Mouse (Mus musculus) stomach, embryonic 16.5 days (tissue): ENCODE data around the gene Stambp. TPM values are rescaled to one million over a fixed set of nuclear protein-coding genes. Genes with fewer than 3 reads are reported as not detected.

Experiments used
- ATAC-seq: fragments of 200-750 bp; cut with Nextera tagmentation; 2 replicates; pipeline ENCODE4 v1.8.0; 2017; ENCODE audit warnings: moderate number of reproducible peaks, moderate TSS enrichment; ENCODE audit not compliant: insufficient read depth, low FRiP score
- H3K27ac ChIP-seq: fragments of 300-500 bp; sonication (generic); 2 replicates; pipeline ENCODE4 v1.5.1; 2014; ENCODE audit warnings: low read length
- H3K27me3 ChIP-seq: fragments of 300-500 bp; sonication (generic); 2 replicates; pipeline ENCODE4 v1.6.1; 2014; ENCODE audit warnings: low read length, control low read depth, mixed read lengths; ENCODE audit not compliant: control insufficient read depth, insufficient read depth
- H3K36me3 ChIP-seq: fragments of 300-500 bp; sonication (generic); 2 replicates; pipeline ENCODE4 v1.6.1; 2014; ENCODE audit warnings: low read length; ENCODE audit not compliant: control insufficient read depth, insufficient read depth
- H3K4me1 ChIP-seq: fragments of 300-500 bp; sonication (generic); 2 replicates; pipeline ENCODE4 v1.6.1; 2014; ENCODE audit warnings: low read length, control low read depth, mixed read lengths; ENCODE audit not compliant: control insufficient read depth, insufficient read depth
- H3K4me2 ChIP-seq: fragments of 300-500 bp; sonication (generic); 2 replicates; pipeline ENCODE4 v1.6.1; 2014; ENCODE audit warnings: low read depth, low read length, mixed read lengths
- H3K4me3 ChIP-seq: fragments of 300-500 bp; sonication (generic); replicated peaks from 2 replicates; pipeline ENCODE4 v1.5.1; 2014; ENCODE audit warnings: mild to moderate bottlenecking, low read length
- H3K9ac ChIP-seq: fragments of 300-500 bp; sonication (generic); 2 replicates; pipeline ENCODE4 v1.6.1; 2014; ENCODE audit warnings: low read length
- H3K9me3 ChIP-seq: fragments of 300-500 bp; sonication (generic); replicated peaks from 2 replicates; pipeline ENCODE4 v1.6.1; 2016; ENCODE audit warnings: low read length, control low read depth; ENCODE audit not compliant: control insufficient read depth
- whole genome bisulfite sequencing: fragments of 180-500 bp; shearing (Covaris S2); extraction: QIAGEN DNeasy Blood & Tissue Kit; methylation state at CpG from one replicate; pipeline ENCODE4 v1.1.7; 2014; 5-methylcytosine and 5-hydroxymethylcytosine counted together
- polyA plus RNA-seq: library from polyadenylated mRNA; unstranded; fragments of >200 nt; fragmentation: Nextera tagmentation; extraction: Ambion mirVana; gene quantifications from 2 replicates; pipeline ENCODE4 v1.2.1, GENCODE M21; 2015

Stambp gene
- polyA plus RNA-seq, 1 experiment from 2014 or later: 28.0 TPM

- no peak overlapping the region for H3K9ac ChIP-seq
- ATAC-seq: no peak
- peaks cover 6% of the 10 kb centered on the region; the same call in 1 of the 2 replicates for H3K4me1 ChIP-seq
- no peak overlapping the region for H3K27ac ChIP-seq
- no peaks in the 10 kb centered on the region for H3K27me3 ChIP-seq
- no peak overlapping the region for H3K4me3 ChIP-seq
- H3K36me3 ChIP-seq: no peaks in the 10 kb centered on the region
- H3K9me3 ChIP-seq: no peaks in the 10 kb centered on the region
- WGBS: 56% methylated on average over 3 of the region's 3 CpGs
- no peak overlapping the region for H3K4me2 ChIP-seq
These were observed 72.1 kb downstream of the Stambp start for GRCm38 (mm10) chr6:83500462-83500861.

GRCm38 (mm10) chr6:83499078-83499477 lies 73.5 kb downstream of the Stambp start:
- no peak overlapping the region for H3K4me3 ChIP-seq
- 92% methylated on average over 10 of the region's 10 CpGs for WGBS
- H3K36me3 ChIP-seq: no peaks in the 10 kb centered on the region

GRCm38 (mm10) chr6:83496753-83497710 lies 75.5 kb downstream of the Stambp start:
- ATAC-seq: no peak
- H3K36me3 ChIP-seq: no peaks in the 10 kb centered on the region
- no peaks in the 10 kb centered on the region for H3K9me3 ChIP-seq
- H3K4me2 ChIP-seq: no peak overlapping the region
- H3K9ac ChIP-seq: no peak overlapping the region
- no peaks in the 10 kb centered on the region for H3K27me3 ChIP-seq
- no peak overlapping the region for H3K27ac ChIP-seq
- 0 out of 2 replicates have a peak, but pooled peaks cover 3% of the 10 kb centered on the region for H3K4me1 ChIP-seq
- H3K4me3 ChIP-seq: no peak overlapping the region
- WGBS: 79% methylated on average over 22 of the region's 22 CpGs

More at GRCm38 (mm10) chr6:83499078-83499477, 73.5 kb downstream of the Stambp start:
- Histone ChIP-seq H3K4me1 (0 out of 2 replicates have a peak, but pooled peaks cover 3% of the 10 kb centered on the region), H3K9ac (no peak overlapping the region), H3K9me3 (no peaks in the 10 kb centered on the region), H3K27ac (no peak overlapping the region), H3K27me3 (no peaks in the 10 kb centered on the region), H3K4me2 (no peak overlapping the region)
- no peak for ATAC-seq

- no peaks in the 10 kb centered on the region for H3K9me3 ChIP-seq
- H3K36me3 ChIP-seq: no peaks in the 10 kb centered on the region
- H3K4me2 ChIP-seq: no peak overlapping the region
- no peaks in the 10 kb centered on the region for H3K27me3 ChIP-seq
- H3K9ac ChIP-seq: no peak overlapping the region
- H3K27ac ChIP-seq: no peak overlapping the region
- ATAC-seq: no peak
- H3K4me3 ChIP-seq: no peak overlapping the region
- H3K4me1 ChIP-seq: 0 out of 2 replicates have a peak, but pooled peaks cover 3% of the 10 kb centered on the region
- 77% methylated on average over 9 of the region's 9 CpGs for WGBS
These were observed 76.3 kb downstream of the Stambp start for GRCm38 (mm10) chr6:83496009-83496752.

Other genes with a start within 250 kb of the Stambp start
- gene Mthfd2, start 246.8 kb downstream of the Stambp start, polyA plus RNA-seq: 29.6 and 35.2 TPM in 2 replicates
- 67.6 and 67.9 TPM in 2 replicates for gene Mob1a, start 246.7 kb downstream of the Stambp start, polyA plus RNA-seq
- 121 and 145 TPM in 2 replicates for gene Bola3, start 223.6 kb downstream of the Stambp start, polyA plus RNA-seq
- gene Tet3, start 113.6 kb downstream of the Stambp start, polyA plus RNA-seq: 34.5 and 44.2 TPM in 2 replicates
- gene Dguok, start 65.8 kb downstream of the Stambp start, polyA plus RNA-seq: 69.5 and 79.1 TPM in 2 replicates
- 1,788 and 2,212 TPM in 2 replicates for gene Actg2, start 36.5 kb downstream of the Stambp start, polyA plus RNA-seq
- 0.35 and 0.45 TPM in 2 replicates for gene Clec4f, start 83.5 kb upstream of the Stambp start, polyA plus RNA-seq
- 0.17 and 0.20 TPM in 2 replicates for gene Cd207, start 105.1 kb upstream of the Stambp start, polyA plus RNA-seq
- not detected in 2 replicates for gene Vax2, start 138.5 kb upstream of the Stambp start, polyA plus RNA-seq
- gene Atp6v1b1, start 170.3 kb upstream of the Stambp start, polyA plus RNA-seq: not detected in 2 replicates
- not detected in 2 replicates for gene Ankrd53, start 189.9 kb upstream of the Stambp start, polyA plus RNA-seq
- 79.5 and 82.1 TPM in 2 replicates for gene Tex261, start 203.1 kb upstream of the Stambp start, polyA plus RNA-seq
- gene Nagk, start 222.3 kb upstream of the Stambp start, polyA plus RNA-seq: 75.6 and 77.9 TPM in 2 replicates